Mouse (Mus musculus) gonadal fat pad, adult 2 months (tissue): ENCODE results near the gene Aaed1. TPM values are rescaled to one million over a fixed set of nuclear protein-coding genes. Genes with fewer than 3 reads are reported as not detected.

ENCODE experiments used
- DNase-seq: peaks from one replicate; pipeline ENCODE4 v3.0.0-alpha.2; 2012; ENCODE audit warnings: low read depth
- polyA plus RNA-seq: library from polyadenylated mRNA; depleted of rRNA; stranded (reverse); fragments of >200 nt; gene quantifications from 2 replicates; pipeline ENCODE4 v1.2.3, GENCODE M21; 2012; rRNA removed

The Aaed1 gene
- polyA plus RNA-seq, result 13.1 and 13.5 TPM in 2 replicates

DNA sequence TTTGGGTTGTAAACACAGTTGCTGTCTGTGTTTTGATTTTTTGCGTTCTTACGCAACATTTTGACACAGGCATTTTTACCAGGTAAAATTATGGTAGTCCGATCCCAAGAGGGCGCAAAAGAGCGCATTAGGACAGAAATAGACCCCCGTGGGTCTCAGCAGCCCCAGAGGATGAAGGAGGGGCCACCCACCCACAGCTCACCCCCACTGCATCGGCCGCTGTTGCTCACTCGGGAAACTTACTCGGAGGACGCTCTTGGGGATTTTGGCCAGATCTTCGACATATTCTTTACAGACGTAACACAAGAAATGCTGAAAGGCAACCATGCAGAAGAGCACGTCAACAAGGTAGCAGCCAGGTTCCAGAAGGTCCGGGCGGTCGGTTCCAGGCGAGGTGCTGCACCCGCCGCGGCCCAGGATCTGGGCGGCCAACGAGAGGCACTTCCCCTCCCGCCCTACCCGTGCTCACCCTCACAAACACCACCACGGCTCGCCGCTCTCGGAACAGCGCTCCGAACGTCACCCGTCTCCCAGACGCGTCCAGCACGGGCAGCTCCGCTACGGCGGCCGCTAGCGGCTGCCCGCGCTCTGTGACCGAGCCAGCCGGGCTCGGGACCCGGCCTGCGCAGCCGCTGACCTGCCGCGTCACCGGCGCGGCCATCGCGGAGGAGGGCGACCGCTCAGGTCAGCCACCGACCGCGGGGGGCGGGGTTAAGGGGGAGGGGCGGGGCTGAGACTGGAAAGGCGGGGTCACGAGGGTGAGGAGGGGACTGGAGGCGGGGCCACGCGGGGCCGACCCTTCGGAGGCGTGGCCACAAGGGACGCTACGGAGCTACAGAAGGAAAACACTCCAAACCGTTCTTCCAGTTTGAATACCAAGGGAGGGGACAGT lies at the start of gene Aaed1:
Gene Aaed1, minus strand, starts transcription at position 687 of the 892 bp plus-strand sequence.
- DNase-seq, result no peak

DNA sequence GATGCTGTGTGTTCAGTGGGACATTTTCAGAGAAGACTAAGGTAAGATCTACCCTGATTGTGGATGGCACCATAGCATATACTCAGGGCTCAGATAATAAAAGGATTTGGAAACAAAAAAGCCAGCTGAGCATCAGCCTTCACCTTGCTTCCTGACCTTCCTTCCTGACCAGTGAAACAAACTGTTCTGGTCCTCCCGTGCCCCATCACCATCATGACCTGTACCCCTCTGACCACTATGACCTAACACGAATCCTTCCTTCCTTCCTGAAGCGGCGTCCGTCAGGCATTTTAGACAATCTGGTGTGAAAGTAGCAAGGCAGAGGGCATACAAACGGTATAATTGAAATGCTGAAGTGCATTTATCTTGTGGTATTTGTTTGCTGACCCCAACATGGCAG lies 49.6 kb upstream of the Aaed1 start:
- no peak for DNase-seq

DNA sequence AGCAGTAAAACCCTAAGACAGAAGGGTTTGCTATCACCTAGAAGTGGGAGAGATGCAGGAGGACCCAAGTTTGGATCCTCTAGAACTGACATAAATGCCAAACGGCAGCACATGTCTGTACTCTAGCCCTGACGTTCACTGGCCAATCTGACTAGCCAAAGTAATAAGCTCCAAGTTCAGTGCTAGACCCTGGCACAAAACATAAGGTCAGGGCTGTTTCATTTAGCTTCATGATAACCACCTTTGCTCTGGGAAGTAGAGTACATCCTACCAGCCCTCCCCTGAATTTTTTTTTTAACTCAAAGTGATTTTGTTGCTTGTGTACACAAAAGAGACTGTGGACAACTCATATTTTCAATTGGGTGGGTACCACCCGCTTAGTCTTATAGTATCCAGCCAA lies 48.5 kb upstream of the Aaed1 start:
- DNase-seq, result no peak

- no peak for DNase-seq
Observed at GRCm38 (mm10) chr13:64359702-64360101, 47.2 kb upstream of the Aaed1 start.

- no peak for DNase-seq
Observed at GRCm38 (mm10) chr13:64358476-64358875, 46.0 kb upstream of the Aaed1 start.

DNA sequence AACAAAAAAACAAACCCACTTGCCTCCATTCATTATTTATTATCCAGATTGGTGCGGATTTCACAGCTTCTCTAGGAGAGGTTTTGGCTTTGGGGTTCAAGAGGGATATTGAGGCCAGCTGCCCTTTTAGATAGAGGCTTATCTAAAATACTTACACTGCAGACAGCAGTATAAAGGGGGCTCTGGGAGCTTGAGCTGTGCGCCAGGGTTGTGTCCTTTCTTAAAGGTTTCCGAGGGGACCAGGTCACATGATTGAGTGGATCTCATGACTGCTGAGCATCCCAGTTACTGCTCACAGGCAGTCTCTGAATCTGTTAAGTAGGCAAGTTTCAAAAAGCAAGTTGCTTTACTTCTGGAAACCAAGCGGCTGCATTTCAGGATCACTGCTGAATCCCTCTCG lies 44.9 kb upstream of the Aaed1 start:
- no peak for DNase-seq

- no peak for DNase-seq
Observed at GRCm38 (mm10) chr13:64349474-64349873, 37.0 kb upstream of the Aaed1 start.

GRCm38 (mm10) chr13:64344082-64344501 lies 31.6 kb upstream of the Aaed1 start:
- DNase-seq, result no peak

DNA sequence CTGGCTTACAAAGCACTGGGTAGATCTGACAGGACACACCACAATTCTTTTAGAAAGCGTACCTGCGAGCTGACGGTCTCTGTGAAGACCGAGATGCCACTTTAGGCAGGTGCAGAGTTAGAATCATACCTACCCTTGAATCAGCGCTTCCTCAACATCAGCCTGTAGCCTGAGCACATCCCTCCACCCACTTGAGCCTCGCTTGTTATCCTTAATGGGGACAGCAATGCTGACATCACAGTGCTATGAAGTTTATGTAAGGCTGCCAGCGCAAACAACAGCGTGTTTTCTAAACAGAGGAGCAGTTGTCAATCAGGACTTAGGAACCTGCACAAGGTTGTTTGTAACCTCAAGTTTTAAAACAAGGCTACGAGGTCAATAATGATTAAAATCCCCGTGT lies 31.1 kb upstream of the Aaed1 start:
- no peak for DNase-seq

DNA sequence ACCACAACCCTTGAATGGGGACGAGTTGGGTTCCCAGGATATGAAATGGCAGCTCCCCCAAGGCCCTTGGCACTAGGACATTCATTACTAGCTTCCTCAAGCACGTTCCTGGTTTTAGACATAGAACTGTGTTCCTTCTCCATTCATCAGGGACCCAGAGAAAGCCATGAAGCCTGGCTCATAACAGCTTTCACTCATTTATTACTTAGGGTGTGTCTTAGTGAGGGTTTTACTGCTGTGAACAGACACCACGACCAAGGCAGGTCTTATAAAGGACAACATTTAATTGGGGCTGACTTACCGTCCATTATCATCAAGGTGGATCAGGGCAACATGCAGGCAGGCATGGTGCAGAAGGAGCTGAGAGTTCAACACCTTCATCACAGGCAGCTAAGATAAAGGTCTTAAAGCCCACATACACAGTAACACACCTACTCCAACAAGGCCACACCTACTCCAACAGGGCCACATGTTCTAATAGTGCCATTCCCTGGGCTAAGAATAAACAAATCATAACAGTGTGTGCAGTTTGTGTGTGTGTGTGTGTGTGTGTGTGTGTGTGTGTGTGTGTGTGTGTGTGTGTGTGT lies 23.1 kb upstream of the Aaed1 start:
- no peak for DNase-seq

DNA sequence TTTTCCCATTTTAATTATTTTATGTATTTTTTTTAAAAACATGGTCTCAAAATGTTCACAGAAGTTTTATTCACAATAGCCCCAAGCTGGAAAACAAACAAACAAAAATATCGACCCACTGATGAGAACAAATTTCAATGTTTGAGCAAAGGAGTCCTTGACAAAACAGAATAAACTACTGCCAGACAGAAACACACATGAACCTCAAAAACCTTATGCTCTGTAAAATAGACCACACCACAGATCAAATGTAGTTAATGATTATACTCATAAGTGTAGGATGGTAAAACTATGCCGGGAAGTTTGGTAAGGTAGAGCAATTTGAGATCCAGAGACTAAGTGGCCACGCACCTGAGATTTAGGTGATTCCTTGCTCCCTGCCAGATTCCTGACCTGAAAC lies 20.6 kb upstream of the Aaed1 start:
- DNase-seq, result no peak

- no peak for DNase-seq
Observed at GRCm38 (mm10) chr13:64332321-64332720, 19.8 kb upstream of the Aaed1 start.

DNA sequence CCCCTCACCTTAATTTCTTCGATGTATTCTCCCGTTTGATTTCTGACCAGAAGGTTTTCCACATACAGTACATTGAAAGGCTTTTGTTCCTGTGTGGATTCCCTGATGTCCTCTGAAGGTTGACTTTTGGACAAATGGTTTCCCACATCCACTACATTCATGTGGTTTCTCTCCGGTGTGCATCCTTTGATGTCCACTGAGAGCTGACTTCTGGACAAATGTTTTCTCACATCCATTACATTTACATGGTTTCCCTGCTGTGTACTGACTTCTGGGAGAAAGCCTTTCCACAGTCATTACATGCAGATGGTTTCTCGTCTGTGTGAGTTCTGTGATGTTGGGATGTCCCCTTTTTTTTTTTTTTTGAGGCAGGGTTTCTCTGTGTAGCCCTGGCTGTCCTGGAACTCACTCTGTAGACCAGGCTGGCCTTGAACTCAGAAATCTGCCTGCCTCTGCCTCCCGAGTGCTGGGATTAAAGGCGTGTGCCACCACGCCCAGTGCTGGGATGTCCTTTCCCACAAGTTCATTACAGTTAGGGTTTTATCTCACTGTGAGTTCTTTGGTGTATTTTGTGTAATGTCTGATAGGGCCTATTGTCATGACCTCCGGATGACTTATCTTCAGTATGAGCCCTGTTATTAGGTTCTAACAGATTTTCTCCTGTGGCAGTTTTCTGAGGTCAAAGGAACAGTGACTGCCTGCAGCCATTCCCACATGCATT lies 10.2 kb upstream of the Aaed1 start:
- DNase-seq, result no peak

- no peak for DNase-seq
Observed at GRCm38 (mm10) chr13:64320334-64320733, 7.8 kb upstream of the Aaed1 start.

- DNase-seq, result no peak
Observed at GRCm38 (mm10) chr13:64319782-64320181, 7.3 kb upstream of the Aaed1 start.

GRCm38 (mm10) chr13:64318355-64318754 lies 5.8 kb upstream of the Aaed1 start:
- no peak for DNase-seq

GRCm38 (mm10) chr13:64315483-64316050 lies 3.1 kb upstream of the Aaed1 start:
- DNase-seq, result no peak

DNA sequence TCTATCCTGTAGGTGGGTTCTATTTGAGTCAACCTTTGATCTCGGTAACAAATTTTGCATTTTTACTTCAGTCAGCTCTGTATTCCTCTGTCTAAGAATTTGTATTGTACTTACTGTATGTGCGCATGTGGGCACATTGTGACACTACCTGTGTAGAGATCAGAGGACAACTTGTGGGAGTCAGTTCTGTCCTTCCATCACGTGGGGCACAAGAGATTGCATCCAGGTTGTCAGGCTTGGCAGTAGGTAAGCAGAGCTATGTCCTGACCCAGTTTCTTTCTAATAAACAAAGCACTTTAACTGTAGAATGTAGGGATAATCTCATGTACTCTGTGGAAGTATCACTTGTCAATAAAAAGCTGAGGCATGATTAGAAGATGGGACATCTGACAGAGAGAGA lies 1.5 kb upstream of the Aaed1 start:
- no peak for DNase-seq

GRCm38 (mm10) chr13:64312916-64313289 lies 393 bp upstream of the Aaed1 start:
- no peak for DNase-seq

GRCm38 (mm10) chr13:64311266-64311665 lies 1.2 kb downstream of the Aaed1 start:
- no peak for DNase-seq

- no peak for DNase-seq
Observed at GRCm38 (mm10) chr13:64310585-64310984, 1.9 kb downstream of the Aaed1 start.

DNA sequence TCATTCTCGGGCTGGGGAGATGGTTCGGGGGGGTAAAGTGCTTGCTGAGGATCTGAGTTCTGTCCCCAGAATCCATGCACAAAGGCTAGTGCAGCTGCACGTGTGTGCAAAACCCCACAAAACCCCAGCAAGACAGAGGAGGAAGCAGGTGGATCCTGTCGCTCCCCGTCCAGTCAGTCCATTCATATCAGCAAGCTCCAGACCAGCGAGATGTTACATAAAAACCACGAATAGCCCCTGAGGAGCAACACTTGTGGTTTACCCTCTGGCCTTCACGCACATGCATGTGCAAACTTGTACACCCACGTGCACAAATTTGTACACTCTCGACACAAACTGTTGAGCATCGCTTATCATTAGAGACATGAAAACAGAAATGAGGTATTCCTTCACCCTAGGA lies 2.7 kb downstream of the Aaed1 start:
- DNase-seq, result no peak
